In the genomic region with DNA sequence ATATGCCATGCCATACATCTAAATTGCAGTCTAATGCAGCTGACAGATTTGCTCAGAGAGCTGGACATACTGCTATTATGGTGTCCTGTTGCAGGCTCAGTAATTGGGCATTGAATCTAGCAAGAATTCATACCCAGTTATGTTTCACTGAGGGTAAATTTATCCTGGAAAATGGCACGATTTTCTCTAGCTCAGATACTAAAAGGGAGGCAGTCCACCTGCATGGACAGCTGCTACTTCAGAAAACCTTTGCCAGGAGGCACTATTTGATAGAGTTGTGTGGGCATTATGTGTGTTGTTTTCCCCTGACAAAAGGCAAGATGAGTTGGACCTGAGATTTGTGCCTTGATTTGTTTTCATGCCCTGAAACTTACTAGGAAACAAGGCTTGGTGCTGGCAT, we compare ENCODE assay signal across 29 mouse cellular contexts.
DNase-seq lines count a peak whose midpoint lies in the region; ATAC-seq lines count a peak whose summit lies in the region.
"Had no signal": no experiment of that assay in that cellular context is flagged by ENCODE, and none has a peak within 500 bp of the region (broad histone marks: within the 10 kb centered on the region; RNA-seq: fewer than 3 reads in every experiment).

No protein-coding gene starts in this region.

- no peak overlapping the region for H3K9ac ChIP-seq in midbrain, embryonic 11.5 days (ENCODE audit: low read length)
- H3K9ac ChIP-seq in midbrain, embryonic 15.5 days, result no peak overlapping the region
- H3K9ac ChIP-seq: hindbrain, embryonic 13.5 days; liver, embryonic 12.5 days; neural tube, embryonic 15.5 days had no signal

- no peak overlapping the region for H3K4me3 ChIP-seq in midbrain, embryonic 11.5 days (ENCODE audit: low read depth, low read length)
- no peak overlapping the region for H3K4me3 ChIP-seq in midbrain, embryonic 15.5 days
- H3K4me3 ChIP-seq: erythroblast, embryonic 14.5 days; heart, embryonic 10.5 days; hindbrain, embryonic 13.5 days; liver, embryonic 12.5 days; neural tube, embryonic 15.5 days had no signal

- DNase-seq in layer of hippocampus, adult 11-12 months (ENCODE audit: low spot score), result peak; percentile 20
- no peak for DNase-seq in layer of hippocampus, adult 9-10 months (ENCODE audit: low spot score)
- DNase-seq in midbrain, embryonic 11.5 days (ENCODE audit: low spot score, missing footprints), result peak; percentile 49
- DNase-seq in cerebellum, adult 8-10 months, result peak; percentile 32
- DNase-seq in layer of hippocampus, adult 9-11 months, result peak; percentile 28
- no peak for DNase-seq in retina, postnatal 1 day
- DNase-seq in heart, postnatal 10 days, result no peak
- DNase-seq: adrenal gland, postnatal 14 days; gastrocnemius, postnatal 25 days; heart, adult 11 months; heart, postnatal 4 days; kidney, adult 8-10 months; kidney, postnatal 4 days; left cerebral cortex, postnatal 4 days; lung, adult 18-20 months; lung, postnatal 4 days; midbrain, embryonic 14.5 days; right cerebral cortex, adult 18-20 months; thymus, postnatal 4 days had no signal

- H3K27me3 ChIP-seq in midbrain, embryonic 11.5 days (ENCODE audit: control insufficient read depth, insufficient read depth, low read length), result no peaks in the 10 kb centered on the region
- H3K27me3 ChIP-seq in midbrain, embryonic 15.5 days (replicated peaks), result no peaks in the 10 kb centered on the region
- H3K27me3 ChIP-seq: hindbrain, embryonic 13.5 days; liver, embryonic 12.5 days; neural tube, embryonic 15.5 days had no signal

- no peaks in the 10 kb centered on the region for H3K36me3 ChIP-seq in midbrain, embryonic 11.5 days (ENCODE audit: control insufficient read depth, insufficient read depth, low read length)
- no peaks in the 10 kb centered on the region for H3K36me3 ChIP-seq in midbrain, embryonic 15.5 days (replicated peaks)
- H3K36me3 ChIP-seq: heart, embryonic 10.5 days; hindbrain, embryonic 13.5 days; liver, embryonic 12.5 days; neural tube, embryonic 15.5 days had no signal

- no peak for ATAC-seq in midbrain, embryonic 11.5 days (ENCODE audit: low FRiP score)
- ATAC-seq in midbrain, embryonic 15.5 days (replicated peaks), result no peak
- ATAC-seq: CD4-positive, CD25-positive, alpha-beta regulatory T cell, adult 4 months; intestine, embryonic 16.5 days; liver, embryonic 12.5 days; lung, postnatal 0 days had no signal

- WGBS in midbrain, embryonic 11.5 days, result 59% methylated on average over 1 of the region's 1 CpGs
- 43% methylated on average over 1 of the region's 1 CpGs for WGBS in midbrain, embryonic 15.5 days

- H3K4me1 ChIP-seq in midbrain, embryonic 11.5 days (ENCODE audit: control insufficient read depth, insufficient read depth, low read length), result no peaks in the 10 kb centered on the region
- no peaks in the 10 kb centered on the region for H3K4me1 ChIP-seq in midbrain, embryonic 15.5 days
- H3K4me1 ChIP-seq: heart, embryonic 10.5 days; liver, embryonic 12.5 days; neural tube, embryonic 15.5 days had no signal

- intact Hi-C loops in heart, postnatal 10 days (cut with DNase I), result no loop called here

- H3K4me2 ChIP-seq in midbrain, embryonic 11.5 days, result no peak overlapping the region
- no peak overlapping the region for H3K4me2 ChIP-seq in midbrain, embryonic 15.5 days
- H3K4me2 ChIP-seq: hindbrain, embryonic 13.5 days; liver, embryonic 12.5 days; neural tube, embryonic 15.5 days had no signal

- no peaks in the 10 kb centered on the region for H3K9me3 ChIP-seq in midbrain, embryonic 11.5 days (ENCODE audit: control insufficient read depth, low read length)
- no peaks in the 10 kb centered on the region for H3K9me3 ChIP-seq in midbrain, embryonic 15.5 days
- H3K9me3 ChIP-seq: heart, embryonic 10.5 days; hindbrain, embryonic 13.5 days; liver, embryonic 12.5 days; neural tube, embryonic 15.5 days had no signal

- no peak overlapping the region for H3K27ac ChIP-seq in midbrain, embryonic 11.5 days (ENCODE audit: low read depth, low read length)
- no peak overlapping the region for H3K27ac ChIP-seq in midbrain, embryonic 15.5 days
- H3K27ac ChIP-seq: heart, embryonic 10.5 days; hindbrain, embryonic 13.5 days; kidney, postnatal 0 days; liver, embryonic 12.5 days; neural tube, embryonic 15.5 days had no signal

Comparison
In these comparisons a context has a peak if more than half of its experiments do, and no peak if none do; other contexts are left out.
1. DNase-seq: peak in layer of hippocampus, adult 11-12 months (single experiment), midbrain, embryonic 11.5 days (single experiment), cerebellum, adult 8-10 months (single experiment) and layer of hippocampus, adult 9-11 months (single experiment); none in layer of hippocampus, adult 9-10 months (single experiment), retina, postnatal 1 day (single experiment) and heart, postnatal 10 days (0 of 2).